Mouse (Mus musculus) cerebellum, adult 2 months (tissue): ENCODE measurements around the gene Zbtb40. TPM values are rescaled to one million over a fixed set of nuclear protein-coding genes. Genes with fewer than 3 reads are reported as not detected.

ENCODE experiments used
- DNase-seq, 2 experiments: peaks; one replicate each; pipeline ENCODE4 v3.0.0; 2021
- H3K27ac ChIP-seq: fragments of 200-500 bp; 2 replicates; pipeline ENCODE4 v1.5.1; 2012; ENCODE audit warnings: low read length, control low read depth, inconsistent platforms; ENCODE audit not compliant: insufficient read depth
- H3K27me3 ChIP-seq: fragments of 200-500 bp; 2 replicates; pipeline ENCODE4 v1.6.1; 2012; ENCODE audit warnings: inconsistent platforms, mild to moderate bottlenecking, low read length, moderate library complexity; ENCODE audit not compliant: control insufficient read depth, insufficient read depth
- H3K4me1 ChIP-seq: fragments of 200-500 bp; 2 replicates; pipeline ENCODE4 v1.6.1; 2011; ENCODE audit warnings: low read length; ENCODE audit not compliant: control insufficient read depth, insufficient read depth
- H3K4me3 ChIP-seq: fragments of 200-500 bp; replicated peaks from 2 replicates; pipeline ENCODE3; 2011; ENCODE audit warnings: mild to moderate bottlenecking, low read depth, low read length, control low read depth; ENCODE audit not compliant: insufficient read depth
- CTCF ChIP-seq: fragments of 200-500 bp; IDR thresholded peaks from 2 replicates; pipeline ENCODE4 v1.5.1; 2011; ENCODE audit warnings: low read depth, mild to moderate bottlenecking, control low read depth, low read length, moderate library complexity, borderline replicate concordance; ENCODE audit not compliant: insufficient read depth
- POLR2A ChIP-seq: fragments of 200-500 bp; IDR thresholded peaks from 2 replicates; pipeline ENCODE4 v1.6.1; 2011; ENCODE audit warnings: low read length, control low read depth, borderline replicate concordance; ENCODE audit not compliant: insufficient read depth
- WGBS: fragments of 180-500 bp; shearing (Covaris S2); methylation state at CpG from one replicate; pipeline ENCODE4 v1.1.7; 2018; 5-methylcytosine and 5-hydroxymethylcytosine counted together
- polyA plus RNA-seq: library from polyadenylated mRNA; depleted of rRNA; stranded (reverse); fragments of >200 nt; gene quantifications from 2 replicates; pipeline ENCODE4 v1.2.3, GENCODE M21; 2012

The Zbtb40 gene
- polyA plus RNA-seq, 1 experiment: 10.2 TPM

- H3K27ac ChIP-seq: 0 out of 2 replicates have a peak overlapping the region, but pooled peaks have one; percentile 42
- no peaks in the 10 kb centered on the region for H3K27me3 ChIP-seq
- DNase-seq: peak in 1 of 2 experiments; percentile 58
- no peak overlapping the region for H3K4me3 ChIP-seq
- 67% methylated on average over 18 of the region's 18 CpGs for WGBS
- TF ChIP-seq CTCF (no peak), POLR2A (no peak)
- peaks cover 36% of the 10 kb centered on the region for H3K4me1 ChIP-seq
Measured at GRCm38 (mm10) chr4:137014654-137015475, 33.7 kb downstream of the Zbtb40 start.

- H3K4me1 ChIP-seq: peaks cover 36% of the 10 kb centered on the region
- H3K4me3 ChIP-seq: no peak overlapping the region
- no peak overlapping the region for H3K27ac ChIP-seq
- DNase-seq: peak in 1 of 2 experiments; percentile 48
- no peak for TF ChIP-seq POLR2A
- H3K27me3 ChIP-seq: no peaks in the 10 kb centered on the region
- WGBS: 65% methylated on average over 8 of the region's 8 CpGs
Measured at GRCm38 (mm10) chr4:137014124-137014523, 34.5 kb downstream of the Zbtb40 start.

- no peaks in the 10 kb centered on the region for H3K27me3 ChIP-seq
- peaks cover 4% of the 10 kb centered on the region; the same call in 1 of the 2 replicates for H3K4me1 ChIP-seq
- TF ChIP-seq POLR2A: no peak
- no peak for TF ChIP-seq CTCF
- H3K27ac ChIP-seq: no peak overlapping the region
- no peak overlapping the region for H3K4me3 ChIP-seq
- DNase-seq: no peak
- 84% methylated on average over 8 of the region's 8 CpGs for WGBS
Measured at GRCm38 (mm10) chr4:137006966-137007365, 41.6 kb downstream of the Zbtb40 start.

GRCm38 (mm10) chr4:137001825-137002224, 46.8 kb downstream of the Zbtb40 start:
- Histone ChIP-seq H3K4me1 (peaks cover 27% of the 10 kb centered on the region), H3K4me3 (no peak overlapping the region), H3K27ac (no peak overlapping the region), H3K27me3 (no peaks in the 10 kb centered on the region)
- peak in 1 of 2 experiments; percentile 58 for DNase-seq
- TF ChIP-seq CTCF (no peak), POLR2A (no peak)
- WGBS: 38% methylated on average over 3 of the region's 3 CpGs

GRCm38 (mm10) chr4:137001020-137001419, 47.6 kb downstream of the Zbtb40 start:
- Histone ChIP-seq H3K4me1 (peaks cover 27% of the 10 kb centered on the region), H3K27ac (no peak overlapping the region), H3K27me3 (no peaks in the 10 kb centered on the region), H3K4me3 (no peak overlapping the region)
- no peak for DNase-seq
- TF ChIP-seq CTCF: no peak
- TF ChIP-seq POLR2A: no peak
- 54% methylated on average over 7 of the region's 7 CpGs for WGBS

GRCm38 (mm10) chr4:136998371-136998770, 50.2 kb downstream of the Zbtb40 start:
- Histone ChIP-seq H3K27ac (peak overlapping the region; percentile 31; the same call in 1 of the 2 replicates), H3K27me3 (no peaks in the 10 kb centered on the region), H3K4me1 (peaks cover 43% of the 10 kb centered on the region), H3K4me3 (no peak overlapping the region)
- 52% methylated on average over 7 of the region's 7 CpGs for WGBS
- TF ChIP-seq CTCF: no peak
- no peak for TF ChIP-seq POLR2A
- no peak for DNase-seq

GRCm38 (mm10) chr4:136997723-136998345, 50.8 kb downstream of the Zbtb40 start:
- TF ChIP-seq POLR2A (no peak), CTCF (no peak)
- H3K27me3 ChIP-seq: no peaks in the 10 kb centered on the region
- no peak overlapping the region for H3K4me3 ChIP-seq
- H3K27ac ChIP-seq: peak overlapping the region; percentile 31
- H3K4me1 ChIP-seq: peaks cover 43% of the 10 kb centered on the region
- DNase-seq: peak; percentile 88
- WGBS: 24% methylated on average over 12 of the region's 12 CpGs
